ENCODE assay signal across 26 mouse cellular contexts in genomic region chr2:152674148-152674547, GRCm38 (mm10). TPM values are rescaled to one million over a fixed set of nuclear protein-coding genes. Genes with fewer than 3 reads are reported as not detected.
DNase-seq lines count a peak whose midpoint lies in the region; ATAC-seq and TF ChIP-seq lines count a peak whose summit lies in the region.
"Had no signal": no experiment of that assay in that cellular context is flagged by ENCODE, and none has a peak within 500 bp of the region (broad histone marks: within the 10 kb centered on the region; RNA-seq: fewer than 3 reads in every experiment).

No protein-coding gene starts in this region.

- H3K4me2 ChIP-seq in embryonic facial prominence, embryonic 13.5 days, result no peak overlapping the region
- no peak overlapping the region for H3K4me2 ChIP-seq in intestine, embryonic 16.5 days (ENCODE audit: low read depth, low read length)
- H3K4me2 ChIP-seq in intestine, embryonic 15.5 days (replicated peaks), result no peak overlapping the region
- no peak overlapping the region for H3K4me2 ChIP-seq in CH12.LX (ENCODE audit: insufficient read depth, low read depth, poor library complexity, severe bottlenecking)
- H3K4me2 ChIP-seq in limb, embryonic 13.5 days (replicated peaks), result 0 out of 2 replicates have a peak overlapping the region, but pooled peaks have one; percentile 21
- H3K4me2 ChIP-seq: forebrain, embryonic 13.5 days; heart, embryonic 11.5 days; hindbrain, embryonic 13.5 days; neural tube, embryonic 13.5 days had no signal

- WGBS in embryonic facial prominence, embryonic 13.5 days, result 83% methylated on average over 11 of the region's 11 CpGs
- WGBS in embryonic facial prominence, embryonic 10.5 days, result 85% methylated on average over 11 of the region's 11 CpGs
- 61% methylated on average over 11 of the region's 11 CpGs for WGBS in intestine, embryonic 16.5 days
- WGBS in intestine, embryonic 15.5 days, result 66% methylated on average over 11 of the region's 11 CpGs
- 82% methylated on average over 11 of the region's 11 CpGs for WGBS in limb, embryonic 13.5 days

- no peak for TF ChIP-seq POLR2A in CH12.LX (IDR thresholded peaks at IDR 0.05; ENCODE audit: low read depth, low read length)

- no peaks in the 10 kb centered on the region for H3K9me3 ChIP-seq in embryonic facial prominence, embryonic 13.5 days
- H3K9me3 ChIP-seq in embryonic facial prominence, embryonic 10.5 days, result no peaks in the 10 kb centered on the region
- no peaks in the 10 kb centered on the region for H3K9me3 ChIP-seq in intestine, embryonic 16.5 days (ENCODE audit: control insufficient read depth, low read length)
- no peaks in the 10 kb centered on the region for H3K9me3 ChIP-seq in intestine, embryonic 15.5 days
- H3K9me3 ChIP-seq in CH12.LX (replicated peaks; ENCODE audit: low read length), result no peaks in the 10 kb centered on the region
- H3K9me3 ChIP-seq in limb, embryonic 13.5 days, result no peaks in the 10 kb centered on the region
- H3K9me3 ChIP-seq: forebrain, embryonic 13.5 days; hindbrain, embryonic 13.5 days; neural tube, embryonic 13.5 days had no signal

- H3K4me3 ChIP-seq in embryonic facial prominence, embryonic 13.5 days, result no peak overlapping the region
- H3K4me3 ChIP-seq in embryonic facial prominence, embryonic 10.5 days, result no peak overlapping the region
- no peak overlapping the region for H3K4me3 ChIP-seq in intestine, embryonic 16.5 days (ENCODE audit: low read length)
- no peak overlapping the region for H3K4me3 ChIP-seq in intestine, embryonic 15.5 days (replicated peaks)
- H3K4me3 ChIP-seq in CH12.LX (replicated peaks in 1 of 3; ENCODE audit: low read depth in 2 of 3, low read length in 2 of 3, poor library complexity in 1 of 3), result no peak overlapping the region
- no peak overlapping the region for H3K4me3 ChIP-seq in limb, embryonic 13.5 days
- H3K4me3 ChIP-seq: forebrain, embryonic 13.5 days; hindbrain, embryonic 13.5 days; neural tube, embryonic 13.5 days had no signal

- H3K36me3 ChIP-seq in embryonic facial prominence, embryonic 13.5 days, result peaks cover 62% of the 10 kb centered on the region
- peaks cover 82% of the 10 kb centered on the region for H3K36me3 ChIP-seq in embryonic facial prominence, embryonic 10.5 days (replicated peaks)
- H3K36me3 ChIP-seq in intestine, embryonic 16.5 days (ENCODE audit: control insufficient read depth, insufficient read depth, low read length), result peaks cover 13% of the 10 kb centered on the region; the same call in 1 of the 2 replicates
- H3K36me3 ChIP-seq in intestine, embryonic 15.5 days, result peaks cover 19% of the 10 kb centered on the region
- H3K36me3 ChIP-seq in CH12.LX (replicated peaks in 1 of 2; ENCODE audit: control insufficient read depth in 1 of 2, insufficient read depth in 1 of 2, low read length in 1 of 2), result peaks cover 45 to 68% of the 10 kb centered on the region in 2 experiments
- peaks cover 68% of the 10 kb centered on the region for H3K36me3 ChIP-seq in limb, embryonic 13.5 days

- H3K9ac ChIP-seq in embryonic facial prominence, embryonic 13.5 days, result peak overlapping the region; percentile 51; the same call in 1 of the 2 replicates
- H3K9ac ChIP-seq in intestine, embryonic 16.5 days (ENCODE audit: low read depth, low read length), result 0 out of 2 replicates have a peak overlapping the region, but pooled peaks have one; percentile 14
- no peak overlapping the region for H3K9ac ChIP-seq in intestine, embryonic 15.5 days
- H3K9ac ChIP-seq in CH12.LX (ENCODE audit: insufficient read depth, low read depth), result no peak overlapping the region
- H3K9ac ChIP-seq in limb, embryonic 13.5 days, result no peak overlapping the region; the same call in 1 of the 2 replicates
- H3K9ac ChIP-seq: forebrain, embryonic 13.5 days; hindbrain, embryonic 13.5 days; liver, embryonic 14.5 days had no signal

- in situ Hi-C loops in CH12.LX (cut with MboI; ENCODE audit: low pct_ligation_motif_present, low pct_unique_long_range_greater_than_20kb, low sequenced_read_pairs), result no loop called here

- DNase-seq in embryonic facial prominence, embryonic 10.5 days (ENCODE audit: low spot score), result no peak
- peak; percentile 21 for DNase-seq in CH12.LX (ENCODE audit: extremely low read depth)
- no peak for DNase-seq in embryo, embryonic 10.5 days (ENCODE audit: low spot score)
- DNase-seq in ovary, postnatal 10 days (ENCODE audit: low spot score), result no peak
- DNase-seq: adrenal gland, adult 2 months; cerebellum, adult 11-12 months; gastrocnemius, postnatal 25 days; kidney, adult 18-20 months; kidney, postnatal 10 days; right cerebral cortex, postnatal 4 days; thymus, adult 2 months had no signal

- no peak for ATAC-seq in embryonic facial prominence, embryonic 13.5 days (ENCODE audit: insufficient number of reproducible peaks, insufficient read depth, low FRiP score, low TSS enrichment, low read depth)
- ATAC-seq in intestine, embryonic 16.5 days, result peak; percentile 61
- ATAC-seq in intestine, embryonic 15.5 days, result no peak
- ATAC-seq in limb, embryonic 13.5 days (ENCODE audit: low FRiP score, low read depth), result no peak
- ATAC-seq: forebrain, embryonic 13.5 days; lung, postnatal 0 days had no signal

- dilution Hi-C loops in CH12.LX (cut with MboI; ENCODE audit: extremely low pct_ligation_motif_present, extremely low pct_unique_long_range_greater_than_20kb, low sequenced_read_pairs), result no loop called here

- H3K4me1 ChIP-seq in embryonic facial prominence, embryonic 13.5 days, result peaks cover 55% of the 10 kb centered on the region
- H3K4me1 ChIP-seq in embryonic facial prominence, embryonic 10.5 days, result peaks cover 43% of the 10 kb centered on the region
- peaks cover 44% of the 10 kb centered on the region for H3K4me1 ChIP-seq in intestine, embryonic 16.5 days (ENCODE audit: control insufficient read depth, insufficient read depth, low read length)
- H3K4me1 ChIP-seq in intestine, embryonic 15.5 days (replicated peaks), result peaks cover 28% of the 10 kb centered on the region
- H3K4me1 ChIP-seq in CH12.LX (ENCODE audit: control insufficient read depth in 1 of 2, insufficient read depth in 2 of 2), result peaks cover 19 to 69% of the 10 kb centered on the region in 2 experiments
- H3K4me1 ChIP-seq in limb, embryonic 13.5 days, result peaks cover 57% of the 10 kb centered on the region

- no peaks in the 10 kb centered on the region for H3K27me3 ChIP-seq in embryonic facial prominence, embryonic 13.5 days
- no peaks in the 10 kb centered on the region for H3K27me3 ChIP-seq in embryonic facial prominence, embryonic 10.5 days (replicated peaks; ENCODE audit: low read depth, poor library complexity, severe bottlenecking)
- H3K27me3 ChIP-seq in intestine, embryonic 16.5 days (replicated peaks; ENCODE audit: control insufficient read depth, insufficient read depth, low read length), result no peaks in the 10 kb centered on the region
- no peaks in the 10 kb centered on the region for H3K27me3 ChIP-seq in intestine, embryonic 15.5 days (replicated peaks)
- H3K27me3 ChIP-seq in CH12.LX (replicated peaks), result no peaks in the 10 kb centered on the region
- no peaks in the 10 kb centered on the region for H3K27me3 ChIP-seq in limb, embryonic 13.5 days
- H3K27me3 ChIP-seq: forebrain, embryonic 13.5 days; hindbrain, embryonic 13.5 days; neural tube, embryonic 13.5 days had no signal

- no peak for TF ChIP-seq CTCF in CH12.LX (conservative IDR thresholded peaks at IDR 0.05 in 1 of 2, IDR thresholded peaks at IDR 0.05 in 1 of 2; ENCODE audit: low read depth in 2 of 2, low read length in 2 of 2)

- no peak overlapping the region for H3K27ac ChIP-seq in embryonic facial prominence, embryonic 13.5 days
- no peak overlapping the region for H3K27ac ChIP-seq in embryonic facial prominence, embryonic 10.5 days (replicated peaks)
- no peak overlapping the region; the same call in 1 of the 2 replicates for H3K27ac ChIP-seq in intestine, embryonic 16.5 days (ENCODE audit: low read length)
- no peak overlapping the region for H3K27ac ChIP-seq in intestine, embryonic 15.5 days
- H3K27ac ChIP-seq in CH12.LX (ENCODE audit: insufficient read depth, low read depth), result no peak overlapping the region; the same call in 1 of the 2 replicates
- H3K27ac ChIP-seq in limb, embryonic 13.5 days, result peak overlapping the region; percentile 73; the same call in 1 of the 2 replicates
- H3K27ac ChIP-seq: forebrain, embryonic 13.5 days; hindbrain, embryonic 13.5 days; liver, embryonic 14.5 days; neural tube, embryonic 13.5 days had no signal

- peaks cover 76% of the 10 kb centered on the region for H3K79me2 ChIP-seq in CH12.LX (replicated peaks; ENCODE audit: control insufficient read depth, extremely low read depth, insufficient read depth, poor library complexity, severe bottlenecking)

- TF ChIP-seq RAD21 in CH12.LX (IDR thresholded peaks at IDR 0.05; ENCODE audit: low read depth, low read length), result no peak

- no peak for TF ChIP-seq EP300 in CH12.LX (IDR thresholded peaks at IDR 0.05; ENCODE audit: low read length)

RNA-seq across cellular contexts. Expression of gene H13, which starts 4.9 kb away (rescaled TPM):
- 123 and 125 TPM in 2 replicates for polyA plus RNA-seq in embryonic facial prominence, embryonic 13.5 days (2015; fragmentation: Nextera tagmentation; extraction: Ambion mirVana)
- 102 and 110 TPM in 2 replicates for polyA plus RNA-seq in embryonic facial prominence, embryonic 10.5 days (2016; fragmentation: Nextera tagmentation; extraction: Ambion mirVana)
- 116 and 119 TPM in 2 replicates for polyA plus RNA-seq in intestine, embryonic 16.5 days (2015; fragmentation: Nextera tagmentation; extraction: Ambion mirVana)
- 115 and 120 TPM in 2 replicates for polyA plus RNA-seq in intestine, embryonic 15.5 days (2015; fragmentation: Nextera tagmentation; extraction: Ambion mirVana)
- 137 and 145 TPM in 2 replicates for total RNA-seq in CH12.LX (2012; rRNA removed)
- 105 and 116 TPM in 2 replicates for total RNA-seq in CH12.LX (2014; rRNA removed)
- polyA plus RNA-seq in CH12.LX (2012; ENCODE audit: insufficient read length, low read depth), result 161 and 175 TPM in 2 replicates
- 156 and 159 TPM in 2 replicates for polyA plus RNA-seq in limb, embryonic 13.5 days (2015; fragmentation: Nextera tagmentation; extraction: Ambion mirVana)

RNA-seq across cellular contexts. Expression of gene Mcts2, which starts 12.7 kb away (rescaled TPM):
- polyA plus RNA-seq in embryonic facial prominence, embryonic 13.5 days (2015; fragmentation: Nextera tagmentation; extraction: Ambion mirVana), result 37.3 and 40.7 TPM in 2 replicates
- 37.6 and 40.2 TPM in 2 replicates for polyA plus RNA-seq in embryonic facial prominence, embryonic 10.5 days (2016; fragmentation: Nextera tagmentation; extraction: Ambion mirVana)
- 18.9 and 25.1 TPM in 2 replicates for polyA plus RNA-seq in intestine, embryonic 16.5 days (2015; fragmentation: Nextera tagmentation; extraction: Ambion mirVana)
- 26.3 and 26.8 TPM in 2 replicates for polyA plus RNA-seq in intestine, embryonic 15.5 days (2015; fragmentation: Nextera tagmentation; extraction: Ambion mirVana)
- total RNA-seq in CH12.LX (2012; rRNA removed), result 3.3 and 5.4 TPM in 2 replicates
- 0.95 and 1.5 TPM in 2 replicates for total RNA-seq in CH12.LX (2014; rRNA removed)
- polyA plus RNA-seq in CH12.LX (2012; ENCODE audit: insufficient read length, low read depth), result 3.2 and 3.8 TPM in 2 replicates
- polyA plus RNA-seq in limb, embryonic 13.5 days (2015; fragmentation: Nextera tagmentation; extraction: Ambion mirVana), result 29.2 and 30.0 TPM in 2 replicates

RNA-seq across cellular contexts. Expression of gene Rem1, which starts 47.4 kb away (rescaled TPM):
- polyA plus RNA-seq in embryonic facial prominence, embryonic 13.5 days (2015; fragmentation: Nextera tagmentation; extraction: Ambion mirVana), result 1.7 and 3.6 TPM in 2 replicates
- polyA plus RNA-seq in embryonic facial prominence, embryonic 10.5 days (2016; fragmentation: Nextera tagmentation; extraction: Ambion mirVana), result 0.40 and 0.60 TPM in 2 replicates
- polyA plus RNA-seq in intestine, embryonic 16.5 days (2015; fragmentation: Nextera tagmentation; extraction: Ambion mirVana), result 9.4 and 10.2 TPM in 2 replicates
- 10.0 and 10.3 TPM in 2 replicates for polyA plus RNA-seq in intestine, embryonic 15.5 days (2015; fragmentation: Nextera tagmentation; extraction: Ambion mirVana)
- 0.13 and 0.55 TPM in 2 replicates for total RNA-seq in CH12.LX (2012; rRNA removed)
- total RNA-seq in CH12.LX (2014; rRNA removed), result 0.74 and 0.82 TPM in 2 replicates
- polyA plus RNA-seq in CH12.LX (2012; ENCODE audit: insufficient read length, low read depth), result 0.70 and 0.80 TPM in 2 replicates
- polyA plus RNA-seq in limb, embryonic 13.5 days (2015; fragmentation: Nextera tagmentation; extraction: Ambion mirVana), result 2.1 and 2.9 TPM in 2 replicates
- total RNA-seq: monocyte, adult 5-6 weeks had no signal

RNA-seq across cellular contexts. Expression of gene Defb25, which starts 51.3 kb away (rescaled TPM):
- 1.3 TPM in 1 of 2 replicates, not detected in the other for polyA plus RNA-seq in embryonic facial prominence, embryonic 13.5 days (2015; fragmentation: Nextera tagmentation; extraction: Ambion mirVana)
- 0.70 TPM in 1 of 2 replicates, not detected in the other for polyA plus RNA-seq in embryonic facial prominence, embryonic 10.5 days (2016; fragmentation: Nextera tagmentation; extraction: Ambion mirVana)
- polyA plus RNA-seq in intestine, embryonic 16.5 days (2015; fragmentation: Nextera tagmentation; extraction: Ambion mirVana), result 0.61 and 1.5 TPM in 2 replicates
- 0.67 and 2.3 TPM in 2 replicates for polyA plus RNA-seq in intestine, embryonic 15.5 days (2015; fragmentation: Nextera tagmentation; extraction: Ambion mirVana)
- total RNA-seq in CH12.LX (2012; rRNA removed) (0.84 TPM in 1 of 2 replicates, not detected in the other), CH12.LX (2014; rRNA removed) (not detected in 2 replicates)
- polyA plus RNA-seq in CH12.LX (2012; ENCODE audit: insufficient read length, low read depth), result 0.94 and 1.8 TPM in 2 replicates
- 2.0 TPM in 1 of 2 replicates, not detected in the other for polyA plus RNA-seq in limb, embryonic 13.5 days (2015; fragmentation: Nextera tagmentation; extraction: Ambion mirVana)
- total RNA-seq: adrenal gland, adult 2 months; common myeloid progenitor, adult 5-6 weeks; gastrocnemius, postnatal 25 days; layer of hippocampus, postnatal 10 days; left cerebral cortex, postnatal 14 days; monocyte, adult 5-6 weeks had no signal
- polyA plus RNA-seq: brain, embryonic 14.5 days; forebrain, embryonic 13.5 days; hindbrain, embryonic 13.5 days; liver, embryonic 14.5 days; neural tube, embryonic 13.5 days had no signal

Comparison
In these comparisons a context has a peak if more than half of its experiments do, and no peak if none do; other contexts are left out.
1. H3K9ac ChIP-seq: peak in embryonic facial prominence, embryonic 13.5 days (single experiment) and intestine, embryonic 16.5 days (single experiment); none in intestine, embryonic 15.5 days (single experiment), CH12.LX (single experiment) and limb, embryonic 13.5 days (single experiment).